Mouse (Mus musculus): ENCODE data around the gene Add2.
A peak's percentile ranks its signal among the peaks of the same experiment; 100 is the strongest.
"Not testable (repeated sequence)": the region's sequence is repeated elsewhere in the genome, so short reads cannot be mapped to it uniquely, and the experiment has no call there.

The Add2 gene

GRCm38 (mm10) chr6:86028601-86029322, at the start of gene Add2:
TSS of gene Add2 (plus strand) at chr6:86028681.
- no peak for DNase-seq

DNA sequence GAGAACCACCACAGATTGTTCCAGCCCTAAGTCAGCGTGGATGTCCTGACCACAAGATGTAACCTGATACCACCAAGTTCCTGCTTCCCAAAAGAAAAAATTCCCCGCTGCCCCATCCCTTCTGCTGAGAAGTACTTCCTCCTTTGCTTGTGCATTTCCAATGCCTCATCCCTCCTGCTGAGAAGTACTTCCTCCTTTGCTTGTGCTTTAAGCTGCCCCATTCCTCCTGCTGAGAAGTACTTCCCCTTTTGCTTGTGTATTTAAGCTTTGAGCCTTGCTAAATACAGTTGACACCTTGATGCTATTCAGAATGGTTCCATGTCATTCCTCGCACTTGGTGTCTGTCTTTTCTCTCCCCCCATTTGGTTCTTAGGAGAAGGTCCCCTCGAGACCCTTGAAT, 49.7 kb upstream of the Add2 start:
- not testable (repeated sequence) for DNase-seq

DNA sequence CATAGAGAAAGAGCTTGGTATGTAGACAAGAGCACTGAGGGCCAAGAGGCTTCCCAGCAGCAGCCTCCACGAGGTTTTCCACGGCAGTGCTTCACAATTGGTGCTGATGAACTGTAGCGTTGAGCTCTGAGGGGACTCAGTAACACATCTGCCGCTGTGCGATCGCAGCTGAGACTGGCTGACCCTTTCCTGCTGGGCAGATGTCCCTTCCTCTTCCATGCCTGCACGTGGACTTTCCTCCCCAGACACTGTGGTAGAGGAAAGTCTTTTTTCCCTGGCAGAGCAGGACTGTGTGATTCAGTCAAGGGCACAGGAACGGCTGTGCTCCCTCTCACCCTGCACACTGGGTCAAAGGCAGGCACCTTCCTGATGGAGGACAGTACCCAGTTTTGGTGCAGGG, 44.1 kb upstream of the Add2 start:
- no peak for DNase-seq

- DNase-seq: not testable (repeated sequence)
These were observed 38.9 kb upstream of the Add2 start for GRCm38 (mm10) chr6:85989570-85989969.

- not testable (repeated sequence) for DNase-seq
These were observed 37.7 kb upstream of the Add2 start for GRCm38 (mm10) chr6:85990774-85991173.

DNA sequence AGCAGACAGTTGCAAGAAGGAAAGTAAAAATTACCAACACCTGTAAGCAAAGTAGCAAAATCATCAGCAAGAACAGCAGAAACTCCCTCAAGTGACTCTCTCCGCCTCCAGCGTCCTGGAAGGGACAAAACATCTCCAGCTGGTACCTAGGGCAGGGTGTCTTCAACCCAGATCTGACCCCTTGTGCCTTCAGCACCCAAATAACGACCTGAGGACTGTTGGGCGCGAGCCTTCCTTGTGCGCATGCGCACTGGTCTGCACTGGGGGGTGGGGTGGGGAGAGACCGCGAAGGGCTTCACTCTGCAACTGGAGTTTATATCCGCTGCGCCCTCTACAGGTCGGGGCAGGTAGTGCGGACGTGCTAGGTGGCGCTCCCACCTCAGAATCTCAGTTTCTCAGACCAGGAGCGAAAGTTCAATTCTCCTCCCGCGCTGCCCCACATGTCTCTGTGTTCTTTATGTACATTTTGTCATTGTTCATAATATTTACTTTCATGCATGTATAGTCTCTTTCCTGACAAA, 25.0 kb upstream of the Add2 start:
- peak; percentile 49 for DNase-seq

DNA sequence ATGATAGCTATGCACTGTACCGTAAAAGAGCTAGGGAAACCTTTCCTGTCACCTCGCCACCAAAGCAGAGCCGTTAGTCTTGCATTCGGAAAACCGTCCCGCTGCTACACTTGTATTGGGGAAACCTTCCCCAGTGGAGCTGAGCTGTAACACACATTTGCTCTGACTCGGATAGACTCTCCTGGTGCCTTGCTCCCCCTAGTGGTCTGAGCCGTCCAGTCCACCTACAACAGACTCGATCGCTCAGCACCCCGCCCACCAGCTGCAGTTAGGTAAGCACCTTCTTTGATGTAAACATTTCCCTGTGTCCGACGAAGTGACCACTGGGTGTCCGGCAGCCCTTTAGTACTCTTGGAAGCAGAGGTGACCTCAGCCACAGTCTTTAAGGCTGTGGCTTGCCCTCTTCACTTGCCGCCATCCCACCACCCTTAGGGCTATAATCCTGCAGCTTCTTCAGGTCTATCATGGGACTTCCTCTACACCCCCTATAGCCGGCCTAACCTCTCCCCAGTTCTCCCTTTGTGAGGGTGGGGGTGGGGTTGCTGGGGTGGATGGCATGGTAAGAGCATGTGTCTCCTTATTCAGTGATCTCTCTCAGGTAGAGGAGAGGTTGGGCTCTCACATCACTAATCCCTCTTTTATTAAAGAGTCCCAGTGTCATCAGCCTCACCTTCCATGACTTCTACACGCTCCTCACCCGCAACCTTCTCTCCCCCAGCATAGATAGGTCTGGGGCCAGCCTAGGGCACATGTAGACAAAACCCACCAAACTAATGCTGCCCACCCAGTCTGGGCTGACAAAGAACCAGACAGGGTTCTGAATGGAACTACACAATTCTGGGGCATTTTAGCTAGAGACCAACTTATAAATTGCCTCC, 24.0 kb upstream of the Add2 start:
- peak; percentile 81 for DNase-seq

GRCm38 (mm10) chr6:86009980-86010379, 18.5 kb upstream of the Add2 start:
- peak; percentile 58 for DNase-seq

DNA sequence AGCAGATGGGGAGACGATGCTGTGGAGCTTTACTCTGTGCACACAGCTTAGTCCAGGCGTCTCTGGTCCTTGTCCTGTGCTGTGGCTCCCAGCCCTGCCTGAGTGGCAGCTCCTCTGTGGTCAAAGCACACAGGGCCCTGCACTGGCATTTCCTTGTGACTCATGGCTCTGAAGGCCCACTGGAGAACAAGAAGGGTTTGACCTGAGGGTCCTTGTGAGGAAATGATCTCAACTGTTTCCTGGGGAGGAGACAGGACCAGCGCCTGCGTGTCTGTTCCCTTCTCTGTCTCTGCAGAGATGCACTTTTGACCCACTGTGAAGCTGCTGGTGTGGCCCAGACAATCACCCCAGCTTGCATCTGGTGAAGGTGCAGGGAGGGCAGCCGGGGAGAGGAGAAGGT, 13.7 kb upstream of the Add2 start:
- DNase-seq: peak; percentile 10

- no peak for DNase-seq
These were observed 12.6 kb upstream of the Add2 start, which contains the start of gene Figla for GRCm38 (mm10) chr6:86015871-86016270. TSS of gene Figla (plus strand) at chr6:86016171.

GRCm38 (mm10) chr6:86016793-86017350, 11.6 kb upstream of the Add2 start:
- DNase-seq: no peak

DNA sequence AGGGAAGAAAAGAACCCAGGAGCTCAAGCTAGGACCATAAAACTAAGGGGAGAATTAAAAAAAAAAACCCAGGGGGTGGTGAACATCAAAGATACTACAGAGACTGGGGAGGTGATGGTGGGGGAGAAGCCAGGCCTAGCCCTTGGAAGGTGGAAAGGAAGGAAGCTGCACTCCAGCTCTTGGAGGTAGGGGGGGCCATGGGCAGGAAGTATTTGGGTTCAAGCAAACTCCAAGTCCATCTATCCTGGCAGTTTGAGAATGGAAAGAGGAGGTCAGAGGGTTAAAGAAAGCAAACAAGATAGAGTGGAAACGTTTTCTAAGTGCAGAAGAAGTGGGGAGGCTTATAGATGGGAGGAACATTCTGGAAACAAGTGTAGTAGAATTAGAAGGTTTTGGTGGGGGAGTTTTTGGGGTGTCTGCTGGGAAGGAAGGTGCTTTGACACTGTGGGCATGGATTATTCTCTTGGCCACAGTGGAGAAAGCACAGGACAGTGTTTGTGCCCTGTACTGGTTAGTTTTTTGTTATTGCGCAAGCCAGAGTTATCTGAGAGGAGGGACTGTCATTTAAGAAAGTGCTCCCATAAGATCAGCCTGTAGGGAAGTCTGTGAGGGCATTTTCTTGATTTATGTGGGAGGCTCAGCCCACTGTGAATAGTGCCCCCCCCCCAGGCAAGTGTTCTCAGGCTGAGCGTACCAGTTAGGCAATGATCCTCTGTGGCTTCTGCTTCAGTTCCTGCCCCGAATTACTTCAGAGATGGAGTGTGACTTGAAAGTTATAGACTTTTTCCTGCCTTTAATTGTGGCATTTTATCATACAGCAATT, 8.9 kb upstream of the Add2 start:
- DNase-seq: no peak

DNA sequence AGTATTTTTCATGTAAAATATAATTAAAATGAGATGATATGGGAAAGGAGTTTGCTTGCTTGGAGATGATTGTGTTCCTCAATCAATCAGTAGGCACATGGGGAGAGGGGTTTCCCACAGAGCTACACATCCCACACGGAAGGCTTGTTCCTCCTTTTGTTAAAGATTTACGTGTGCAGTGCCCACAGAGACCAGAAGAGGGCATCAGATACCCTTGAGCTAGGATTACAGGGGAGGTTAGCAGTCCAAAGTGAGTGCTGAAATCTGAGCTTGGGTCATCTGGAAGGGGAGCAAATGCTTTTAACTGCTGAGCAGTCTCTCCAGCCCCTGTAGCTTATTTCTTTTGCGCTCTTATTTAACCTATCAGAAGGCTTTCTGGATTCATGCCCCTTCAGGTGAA, 7.5 kb upstream of the Add2 start:
- DNase-seq: peak; percentile 53

DNA sequence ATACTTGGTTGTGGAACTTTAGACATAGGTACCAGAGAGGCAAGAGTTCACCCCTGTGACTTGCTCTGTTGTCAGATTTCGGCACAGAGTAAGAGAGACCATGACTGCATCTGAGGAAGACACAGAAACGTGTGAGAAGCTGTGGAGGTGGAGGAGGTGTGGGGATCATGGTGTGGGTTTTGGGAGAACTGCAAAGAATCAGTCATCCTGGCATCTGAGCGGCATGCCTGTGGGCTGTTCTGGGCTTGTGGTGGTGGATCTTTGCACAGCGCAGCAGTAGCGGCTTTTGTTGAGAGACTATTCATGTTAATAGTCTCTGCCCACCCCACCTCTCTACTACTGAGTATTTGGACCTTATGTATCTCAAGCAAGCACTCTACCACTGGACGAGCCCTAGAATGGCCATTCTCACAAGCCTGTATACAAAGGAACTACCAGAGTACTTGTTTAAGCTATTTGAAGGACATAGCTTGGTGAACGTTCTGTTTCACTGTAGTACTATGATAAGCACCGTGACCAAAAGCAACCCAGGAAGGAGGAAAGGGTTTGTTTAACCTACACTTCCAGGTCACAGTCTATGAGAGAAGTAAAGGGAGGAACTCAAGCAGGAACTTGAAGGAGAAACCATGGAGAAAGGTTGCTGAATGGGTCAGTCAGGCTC, 1.7 kb upstream of the Add2 start:
- no peak for DNase-seq

- DNase-seq: no peak
These were observed 331 bp upstream of the Add2 start for GRCm38 (mm10) chr6:86028150-86028549.

GRCm38 (mm10) chr6:86029323-86029713, 837 bp downstream of the Add2 start:
- DNase-seq: no peak

DNA sequence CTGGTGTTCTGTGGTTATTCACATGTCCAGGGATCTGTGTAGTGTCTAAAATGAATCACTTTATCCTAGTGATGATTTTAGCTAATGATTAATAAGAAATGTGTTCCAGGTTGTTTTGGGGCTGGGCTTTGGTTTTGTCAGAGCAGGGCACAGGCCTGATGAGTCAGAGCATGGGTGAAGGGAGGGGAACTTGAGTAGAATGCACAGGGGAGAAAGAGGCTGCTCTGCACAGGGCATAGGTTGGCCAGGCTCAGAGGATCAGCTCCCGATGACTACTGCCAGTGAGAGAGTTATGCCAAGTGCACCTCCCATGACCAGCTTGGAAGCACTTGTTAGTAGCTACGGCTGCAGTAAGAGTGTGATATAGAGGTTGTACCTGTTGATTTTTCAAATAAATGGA, 3.0 kb downstream of the Add2 start:
- DNase-seq: no peak

- DNase-seq: no peak
These were observed 5.2 kb downstream of the Add2 start for GRCm38 (mm10) chr6:86033635-86034034.

- no peak for DNase-seq
These were observed 10.4 kb downstream of the Add2 start for GRCm38 (mm10) chr6:86038901-86039300.

DNA sequence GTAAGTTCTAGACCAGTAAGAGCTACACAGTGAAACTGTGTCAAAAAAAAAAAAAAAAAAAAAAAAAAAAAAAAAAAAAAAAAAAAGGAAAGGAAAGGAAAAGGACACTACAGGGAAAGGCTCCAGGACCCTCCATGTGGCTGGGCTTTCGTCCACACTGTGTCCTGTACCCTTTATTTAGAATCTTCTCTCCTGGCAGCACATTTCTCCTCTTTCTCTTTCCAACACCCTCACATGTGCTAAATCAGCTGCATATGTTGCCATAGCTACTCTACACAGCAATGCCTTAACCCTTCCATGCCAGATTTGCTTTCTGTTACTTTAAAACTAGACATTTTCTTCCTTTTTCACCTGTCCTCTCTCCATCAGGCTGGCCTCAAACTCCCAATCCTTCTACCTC, 11.7 kb downstream of the Add2 start:
- DNase-seq: no peak

- no peak for DNase-seq
These were observed 19.0 kb downstream of the Add2 start for GRCm38 (mm10) chr6:86047510-86047909.

GRCm38 (mm10) chr6:86048509-86048908, 20.0 kb downstream of the Add2 start:
- no peak for DNase-seq
